In the genomic region with DNA sequence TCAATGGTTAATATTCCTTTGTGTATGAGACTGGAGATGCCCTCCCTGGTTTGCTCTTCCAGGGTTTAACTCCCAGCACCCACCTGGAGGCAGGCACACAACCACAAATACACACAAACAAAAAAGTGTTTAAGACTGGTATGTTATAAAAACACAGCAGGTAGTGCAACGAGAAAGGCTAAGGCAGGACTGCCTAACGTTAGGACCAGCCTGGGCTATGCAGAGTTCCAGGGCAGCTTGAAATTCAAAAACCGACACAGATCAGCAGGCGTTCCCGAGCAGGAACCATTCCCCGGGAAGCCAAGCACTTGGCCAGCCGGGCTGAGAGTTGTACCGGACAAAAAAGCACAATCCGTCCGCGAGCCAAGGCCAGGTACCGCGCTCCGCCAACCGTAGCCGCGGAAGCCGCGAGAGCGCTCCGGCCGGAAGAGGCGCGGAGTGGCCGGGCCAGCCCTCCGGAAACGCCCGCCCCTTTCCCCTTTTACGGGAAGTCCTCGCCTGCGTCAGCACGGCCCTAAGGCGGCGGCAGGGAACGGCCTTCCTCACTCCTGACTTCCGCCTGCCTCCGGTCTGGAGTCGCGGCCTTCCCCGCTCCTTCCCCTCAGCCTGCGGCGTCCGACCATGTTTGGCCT, we compare ENCODE assay signal across 8 mouse cellular contexts. TPM values are rescaled to one million over a fixed set of nuclear protein-coding genes. Genes with fewer than 3 reads are reported as not detected.
A peak's percentile ranks its signal among the peaks of the same experiment; 100 is the strongest.
DNase-seq lines count a peak whose midpoint lies in the region; ATAC-seq and TF ChIP-seq lines count a peak whose summit lies in the region.

Gene Mcl1, plus strand, starts transcription at position 553 of the 632 bp plus-strand sequence.

- ATAC-seq in megakaryocyte, adult 5-6 weeks (ENCODE audit: poor library complexity, severe bottlenecking) = peak; percentile 80

- TF ChIP-seq POLR2A in cortical plate, adult 2 months (IDR thresholded peaks at IDR 0.05; ENCODE audit: extremely low read depth, insufficient read depth, low read length) = peak; percentile 100

- peaks cover 11% of the 10 kb centered on the region; the same call in 1 of the 2 replicates for H3K4me1 ChIP-seq in cortical plate, adult 2 months (ENCODE audit: control insufficient read depth, insufficient read depth, low read length)

- peak; percentile 92 for DNase-seq in adipocyte (ENCODE audit: low spot score)
- DNase-seq in gastrocnemius, postnatal 10 days = peak; percentile 94
- DNase-seq in induced T-regulatory cell, adult 2 months (ENCODE audit: low read depth) = peak; percentile 95
- peak; percentile 90 to 94 for DNase-seq in left cerebral cortex, adult 8-10 months (ENCODE audit: low spot score in 2 of 2)
- peak; percentile 96 for DNase-seq in right cerebral cortex, adult 18-20 months
- DNase-seq in urinary bladder, adult 2 months (ENCODE audit: low spot score) = peak; percentile 99

- peak within 1 kb of the TSS; percentile 83 for H3K4me3 ChIP-seq in cortical plate, adult 2 months (ENCODE audit: insufficient read depth, low read length)

- no peak for TF ChIP-seq CTCF in cortical plate, adult 2 months (IDR thresholded peaks at IDR 0.05; ENCODE audit: extremely low read depth, insufficient read depth, low read length)

- H3K27ac ChIP-seq in cortical plate, adult 2 months (ENCODE audit: insufficient read depth, low read length) = peak within 1 kb of the TSS; percentile 67

RNA-seq across cellular contexts. Expression of gene Mcl1, which starts in this region (rescaled TPM):
- polyA plus RNA-seq in cortical plate, adult 2 months (2012; rRNA removed) = 37.7 and 39.5 TPM in 2 replicates
- 100 to 1,000 TPM in 1 of 2 experiments, 10 to 100 TPM in 1; 96.8 to 111 TPM for total RNA-seq in gastrocnemius, postnatal 10 days (2021)
- 10 to 100 TPM; 47.2 to 59.6 (median 54.3) TPM for total RNA-seq in left cerebral cortex, adult 8-10 months (2022)
- 440 and 463 TPM in 2 replicates for total RNA-seq in megakaryocyte, adult 5-6 weeks (2015)
- total RNA-seq in megakaryocyte, adult 5-6 weeks (2017) = 327 and 343 TPM in 2 replicates
- polyA plus RNA-seq in urinary bladder, adult 2 months (2012; rRNA removed) = 90.3 and 106 TPM in 2 replicates

Comparison
In these comparisons a context has a peak if more than half of its experiments do, and no peak if none do; other contexts are left out.
1. Peak in every context shown above with its lines: DNase-seq, ATAC-seq, H3K4me3 ChIP-seq and H3K27ac ChIP-seq.